Mouse (Mus musculus): ENCODE results near the gene Zbtb25.

Zbtb25 gene

GRCm38 (mm10) chr12:76341080-76341479 lies 28.3 kb downstream of the Zbtb25 start:
- peak; percentile 37 for DNase-seq (ENCODE audit: low read depth, low spot score)

GRCm38 (mm10) chr12:76336111-76336965 lies 33.1 kb downstream of the Zbtb25 start:
- no peak for DNase-seq (ENCODE audit: low read depth, low spot score)

GRCm38 (mm10) chr12:76335641-76336040 lies 33.8 kb downstream of the Zbtb25 start:
- DNase-seq (ENCODE audit: low read depth, low spot score) = no peak

- no peak for DNase-seq (ENCODE audit: low read depth, low spot score)
Measured at GRCm38 (mm10) chr12:76333688-76334087, 35.7 kb downstream of the Zbtb25 start.

- DNase-seq (ENCODE audit: low read depth, low spot score) = no peak
Measured at GRCm38 (mm10) chr12:76328567-76329354, 40.6 kb downstream of the Zbtb25 start.

GRCm38 (mm10) chr12:76326437-76327220 lies 42.8 kb downstream of the Zbtb25 start:
- DNase-seq (ENCODE audit: low read depth, low spot score) = no peak

GRCm38 (mm10) chr12:76324679-76325431 lies 44.5 kb downstream of the Zbtb25 start, which contains the start of gene Akap5:
Gene Akap5, plus strand, starts transcription at chr12:76324891.
- peak; percentile 72 for DNase-seq (ENCODE audit: low read depth, low spot score)

GRCm38 (mm10) chr12:76318282-76319212 lies 50.9 kb downstream of the Zbtb25 start:
- no peak for DNase-seq (ENCODE audit: low read depth, low spot score)

- no peak for DNase-seq (ENCODE audit: low read depth, low spot score)
Measured at GRCm38 (mm10) chr12:76311951-76312350, 57.5 kb downstream of the Zbtb25 start.

- DNase-seq (ENCODE audit: low read depth, low spot score) = no peak
Measured at GRCm38 (mm10) chr12:76311227-76311626, 58.2 kb downstream of the Zbtb25 start.

- DNase-seq (ENCODE audit: low read depth, low spot score) = no peak
Measured at GRCm38 (mm10) chr12:76310633-76311032, 58.8 kb downstream of the Zbtb25 start.

- no peak for DNase-seq (ENCODE audit: low read depth, low spot score)
Measured at GRCm38 (mm10) chr12:76310007-76310406, 59.4 kb downstream of the Zbtb25 start.

GRCm38 (mm10) chr12:76308436-76308835 lies 61.0 kb downstream of the Zbtb25 start:
- DNase-seq (ENCODE audit: low read depth, low spot score) = no peak

- DNase-seq (ENCODE audit: low read depth, low spot score) = no peak
Measured at GRCm38 (mm10) chr12:76307964-76308363, 61.4 kb downstream of the Zbtb25 start.

GRCm38 (mm10) chr12:76306852-76307561 lies 62.4 kb downstream of the Zbtb25 start:
- DNase-seq (ENCODE audit: low read depth, low spot score) = no peak

GRCm38 (mm10) chr12:76305107-76305506 lies 64.3 kb downstream of the Zbtb25 start:
- DNase-seq (ENCODE audit: low read depth, low spot score) = no peak

- no peak for DNase-seq (ENCODE audit: low read depth, low spot score)
Measured at GRCm38 (mm10) chr12:76304199-76304598, 65.2 kb downstream of the Zbtb25 start.

- no peak for DNase-seq (ENCODE audit: low read depth, low spot score)
Measured at GRCm38 (mm10) chr12:76303474-76303873, 65.9 kb downstream of the Zbtb25 start.

GRCm38 (mm10) chr12:76300367-76300766 lies 69.0 kb downstream of the Zbtb25 start:
- DNase-seq (ENCODE audit: low read depth, low spot score) = no peak
